Mouse (Mus musculus) erythroblast, embryonic 14.5 days (primary cell): ENCODE data around the gene Siah2. TPM values are rescaled to one million over a fixed set of nuclear protein-coding genes. Genes with fewer than 3 reads are reported as not detected.

Experiments
- H3K27me3 ChIP-seq: 2 replicates; pipeline ENCODE4 v1.6.1; 2012; ENCODE audit warnings: inconsistent platforms; ENCODE audit not compliant: control insufficient read depth
- H3K36me3 ChIP-seq: 2 replicates; pipeline ENCODE4 v1.6.1; 2012; ENCODE audit warnings: mild to moderate bottlenecking, inconsistent platforms; ENCODE audit not compliant: control insufficient read depth
- H3K4me1 ChIP-seq: 2 replicates; pipeline ENCODE4 v1.6.1; 2012; ENCODE audit warnings: inconsistent platforms; ENCODE audit not compliant: control insufficient read depth
- H3K4me3 ChIP-seq: replicated peaks from 2 replicates; pipeline ENCODE3; 2012; ENCODE audit warnings: moderate library complexity, mild to moderate bottlenecking, inconsistent platforms
- H3K9me3 ChIP-seq: 2 replicates; pipeline ENCODE4 v1.6.1; 2012; ENCODE audit warnings: low read length, inconsistent platforms, mixed read lengths; ENCODE audit not compliant: control insufficient read depth
- GATA1 ChIP-seq: IDR thresholded peaks from 2 replicates; pipeline ENCODE4 v1.6.1; 2012; ENCODE audit warnings: low read length, inconsistent platforms, mixed read lengths
- TAL1 ChIP-seq: IDR thresholded peaks from 3 replicates; pipeline ENCODE4 v1.6.1; 2012; ENCODE audit warnings: low read length, inconsistent platforms, mixed read lengths
- polyA plus RNA-seq: library from polyadenylated mRNA; stranded (reverse); fragments of >175 nt; gene quantifications from 2 replicates; pipeline ENCODE4 v1.2.3, GENCODE M21; 2012

Siah2 gene
- polyA plus RNA-seq, 1 experiment, result 0.19 TPM

- Histone ChIP-seq H3K9me3 (no peaks in the 10 kb centered on the region), H3K4me3 (no peak overlapping the region), H3K27me3 (no peaks in the 10 kb centered on the region), H3K4me1 (no peaks in the 10 kb centered on the region; the same call in 1 of the 2 replicates), H3K36me3 (no peaks in the 10 kb centered on the region)
- TF ChIP-seq GATA1 (no peak), TAL1 (no peak)
Observed at GRCm38 (mm10) chr3:58657356-58657755, 34.8 kb downstream of the Siah2 start.

- Histone ChIP-seq H3K9me3 (no peaks in the 10 kb centered on the region), H3K4me1 (no peaks in the 10 kb centered on the region; the same call in 1 of the 2 replicates), H3K4me3 (no peak overlapping the region), H3K36me3 (no peaks in the 10 kb centered on the region), H3K27me3 (no peaks in the 10 kb centered on the region)
- no peak for TF ChIP-seq GATA1
- no peak for TF ChIP-seq TAL1
Observed at GRCm38 (mm10) chr3:58655362-58656130, 36.7 kb downstream of the Siah2 start.

- Histone ChIP-seq H3K36me3 (no peaks in the 10 kb centered on the region), H3K4me3 (no peak overlapping the region), H3K9me3 (no peaks in the 10 kb centered on the region), H3K4me1 (peaks cover 3% of the 10 kb centered on the region), H3K27me3 (no peaks in the 10 kb centered on the region)
- no peak for TF ChIP-seq TAL1
- TF ChIP-seq GATA1, result no peak
Observed at GRCm38 (mm10) chr3:58653907-58654306, 38.3 kb downstream of the Siah2 start.

GRCm38 (mm10) chr3:58650328-58650727, 41.9 kb downstream of the Siah2 start:
- Histone ChIP-seq H3K4me1 (peaks cover 3% of the 10 kb centered on the region), H3K4me3 (no peak overlapping the region), H3K27me3 (no peaks in the 10 kb centered on the region), H3K36me3 (no peaks in the 10 kb centered on the region), H3K9me3 (no peaks in the 10 kb centered on the region)
- TF ChIP-seq GATA1 (no peak), TAL1 (no peak)

GRCm38 (mm10) chr3:58647179-58647578, 45.0 kb downstream of the Siah2 start:
- Histone ChIP-seq H3K36me3 (no peaks in the 10 kb centered on the region), H3K4me3 (no peak overlapping the region), H3K9me3 (no peaks in the 10 kb centered on the region), H3K4me1 (peaks cover 3% of the 10 kb centered on the region), H3K27me3 (no peaks in the 10 kb centered on the region)
- TF ChIP-seq GATA1, result no peak
- TF ChIP-seq TAL1, result no peak

- Histone ChIP-seq H3K27me3 (no peaks in the 10 kb centered on the region), H3K9me3 (no peaks in the 10 kb centered on the region), H3K36me3 (no peaks in the 10 kb centered on the region), H3K4me1 (peaks cover 3% of the 10 kb centered on the region), H3K4me3 (no peak overlapping the region)
- TF ChIP-seq GATA1 (no peak), TAL1 (no peak)
Observed at GRCm38 (mm10) chr3:58646180-58646579, 46.0 kb downstream of the Siah2 start.

- peak within 1 kb of the TSS; percentile 41 for H3K4me3 ChIP-seq
- H3K27me3 ChIP-seq, result peaks cover 10% of the 10 kb centered on the region
- no peaks in the 10 kb centered on the region for H3K9me3 ChIP-seq
- no peaks in the 10 kb centered on the region for H3K36me3 ChIP-seq
- peaks cover 8% of the 10 kb centered on the region for H3K4me1 ChIP-seq
- TF ChIP-seq GATA1 (no peak), TAL1 (no peak)
Observed at GRCm38 (mm10) chr3:58636406-58637295, 55.5 kb downstream of the Siah2 start, which contains the start of gene Erich6. Gene Erich6 (minus strand): TSS chr3:58637207.

- no peaks in the 10 kb centered on the region for H3K36me3 ChIP-seq
- H3K27me3 ChIP-seq, result peaks cover 5% of the 10 kb centered on the region
- peaks cover 6% of the 10 kb centered on the region for H3K4me1 ChIP-seq
- no peak for TF ChIP-seq TAL1
- no peaks in the 10 kb centered on the region for H3K9me3 ChIP-seq
- no peak overlapping the region for H3K4me3 ChIP-seq
Observed at GRCm38 (mm10) chr3:58631693-58632092, 60.5 kb downstream of the Siah2 start.

GRCm38 (mm10) chr3:58624981-58625380, 67.2 kb downstream of the Siah2 start:
- Histone ChIP-seq H3K4me3 (no peak overlapping the region), H3K36me3 (no peaks in the 10 kb centered on the region), H3K27me3 (no peaks in the 10 kb centered on the region), H3K9me3 (no peaks in the 10 kb centered on the region), H3K4me1 (peaks cover 4% of the 10 kb centered on the region; the same call in 1 of the 2 replicates)
- no peak for TF ChIP-seq TAL1
- no peak for TF ChIP-seq GATA1

Other genes with a start within 250 kb of the Siah2 start
- gene Eif2a, start 166.6 kb downstream of the Siah2 start, polyA plus RNA-seq, result 0.53 and 0.61 TPM in 2 replicates
- 2.1 and 3.3 TPM in 2 replicates for gene Serp1, start 166.5 kb downstream of the Siah2 start, polyA plus RNA-seq
- gene Selenot, start 115.8 kb downstream of the Siah2 start, polyA plus RNA-seq, result 0.73 and 2.1 TPM in 2 replicates
- gene Erich6, start 55.2 kb downstream of the Siah2 start, polyA plus RNA-seq, result not detected in 2 replicates
- gene Mindy4b-ps, start 129.9 kb upstream of the Siah2 start, polyA plus RNA-seq, result not detected in 2 replicates
- not detected in 2 replicates for gene Clrn1, start 192.9 kb upstream of the Siah2 start, polyA plus RNA-seq